Mouse (Mus musculus) cerebellum, adult 2 months (tissue): ENCODE data around the gene Runx3.

ENCODE experiments used
- CTCF ChIP-seq: fragments of 200-500 bp; IDR thresholded peaks from 2 replicates; pipeline ENCODE4 v1.5.1; 2011; ENCODE audit warnings: low read depth, mild to moderate bottlenecking, control low read depth, low read length, moderate library complexity, borderline replicate concordance; ENCODE audit not compliant: insufficient read depth
- POLR2A ChIP-seq: fragments of 200-500 bp; IDR thresholded peaks from 2 replicates; pipeline ENCODE4 v1.6.1; 2011; ENCODE audit warnings: low read length, control low read depth, borderline replicate concordance; ENCODE audit not compliant: insufficient read depth

GRCm38 (mm10) chr4:135114301-135114700 lies 6.2 kb upstream of the Runx3 start:
- TF ChIP-seq POLR2A (no peak), CTCF (no peak)
